Mouse (Mus musculus) 416B (cell line): Measurements from ENCODE around the gene Zdhhc4.

Experiments used
- DNase-seq: peaks from one replicate; pipeline ENCODE4 v3.0.0; 2011; ENCODE audit warnings: low read depth

Zdhhc4 gene

GRCm38 (mm10) chr5:143275761-143276160 lies 53.3 kb downstream of the Zdhhc4 start:
- no peak for DNase-seq

- peak; percentile 33 for DNase-seq
Observed at GRCm38 (mm10) chr5:143272540-143273330, 56.3 kb downstream of the Zdhhc4 start.

- DNase-seq: peak; percentile 38
Observed at GRCm38 (mm10) chr5:143272108-143272507, 56.9 kb downstream of the Zdhhc4 start.

- no peak for DNase-seq
Observed at GRCm38 (mm10) chr5:143271642-143272041, 57.4 kb downstream of the Zdhhc4 start.

- DNase-seq: no peak
Observed at GRCm38 (mm10) chr5:143270151-143270519, 58.9 kb downstream of the Zdhhc4 start.

GRCm38 (mm10) chr5:143269363-143270150 lies 59.5 kb downstream of the Zdhhc4 start, which contains the start of gene Zfp316:
Gene Zfp316, minus strand, starts transcription at chr5:143270022.
- peak; percentile 52 for DNase-seq

GRCm38 (mm10) chr5:143268985-143269362 lies 60.1 kb downstream of the Zdhhc4 start:
- no peak for DNase-seq

GRCm38 (mm10) chr5:143266794-143267193 lies 62.3 kb downstream of the Zdhhc4 start:
- DNase-seq: no peak
